Comparison of ENCODE assay signal across 8 mouse cellular contexts in genomic region chr12:17271272-17271671, GRCm38 (mm10). TPM values are rescaled to one million over a fixed set of nuclear protein-coding genes. Genes with fewer than 3 reads are reported as not detected.
DNase-seq lines count a peak whose midpoint lies in the region; ATAC-seq and TF ChIP-seq lines count a peak whose summit lies in the region.
"Had no signal": no experiment of that assay in that cellular context is flagged by ENCODE, and none has a peak within 500 bp of the region (broad histone marks: within the 10 kb centered on the region; RNA-seq: fewer than 3 reads in every experiment).

No protein-coding gene starts in this region.

- no peak overlapping the region for H3K9ac ChIP-seq in hindbrain, postnatal 0 days (replicated peaks; ENCODE audit: low read length)
- H3K9ac ChIP-seq in hindbrain, embryonic 12.5 days = no peak overlapping the region
- no peak overlapping the region for H3K9ac ChIP-seq in kidney, postnatal 0 days (ENCODE audit: low read depth, low read length)
- H3K9ac ChIP-seq: stomach, embryonic 15.5 days had no signal

- no peak overlapping the region for H3K4me3 ChIP-seq in hindbrain, postnatal 0 days (ENCODE audit: low read length)
- H3K4me3 ChIP-seq in hindbrain, embryonic 12.5 days = no peak overlapping the region
- no peak overlapping the region for H3K4me3 ChIP-seq in kidney, postnatal 0 days (replicated peaks; ENCODE audit: low read depth, low read length)
- H3K4me3 ChIP-seq: stomach, embryonic 15.5 days had no signal

- CTCF ChIA-PET in Patski (lab: Charles Lee) = interaction anchor here (1.6 kb wide), 1 partner anchor 11 kb away, joined by 3 read pairs; no protein-coding TSS in a partner anchor

- ATAC-seq in hindbrain, postnatal 0 days = no peak
- no peak for ATAC-seq in hindbrain, embryonic 12.5 days (ENCODE audit: low FRiP score)
- no peak for ATAC-seq in Patski
- no peak for ATAC-seq in kidney, postnatal 0 days (replicated peaks; ENCODE audit: low FRiP score, low read depth)

- no peak overlapping the region for H3K4me2 ChIP-seq in hindbrain, postnatal 0 days (ENCODE audit: low read depth, low read length)
- no peak overlapping the region for H3K4me2 ChIP-seq in hindbrain, embryonic 12.5 days (replicated peaks)
- H3K4me2 ChIP-seq in kidney, postnatal 0 days (ENCODE audit: low read length) = no peak overlapping the region
- H3K4me2 ChIP-seq: stomach, embryonic 15.5 days had no signal

- peaks cover 37% of the 10 kb centered on the region for H3K36me3 ChIP-seq in hindbrain, postnatal 0 days (ENCODE audit: insufficient read depth, low read length)
- H3K36me3 ChIP-seq in hindbrain, embryonic 12.5 days = peaks cover 64% of the 10 kb centered on the region
- peaks cover 41% of the 10 kb centered on the region for H3K36me3 ChIP-seq in kidney, postnatal 0 days (ENCODE audit: insufficient read depth, low read length)

- 71% methylated on average over 1 of the region's 1 CpGs for WGBS in hindbrain, postnatal 0 days
- WGBS in hindbrain, embryonic 12.5 days = 78% methylated on average over 1 of the region's 1 CpGs
- WGBS in kidney, postnatal 0 days = 64% methylated on average over 1 of the region's 1 CpGs

- POLR2A ChIA-PET in Patski (lab: Charles Lee) = no interaction called here

- peak; percentile 64 for TF ChIP-seq CTCF in hindbrain, postnatal 0 days (IDR thresholded peaks at IDR 0.05; ENCODE audit: low read depth)
- peak; percentile 70 for TF ChIP-seq CTCF in Patski (IDR thresholded peaks at IDR 0.05)
- TF ChIP-seq CTCF in kidney, postnatal 0 days (IDR thresholded peaks at IDR 0.05; ENCODE audit: low read depth) = peak; percentile 55

- no peak overlapping the region for H3K27ac ChIP-seq in hindbrain, postnatal 0 days
- no peak overlapping the region for H3K27ac ChIP-seq in hindbrain, embryonic 12.5 days
- H3K27ac ChIP-seq in kidney, postnatal 0 days = no peak overlapping the region
- H3K27ac ChIP-seq: stomach, embryonic 15.5 days had no signal

- peak; percentile 68 for DNase-seq in hindbrain, postnatal 0 days (ENCODE audit: low spot score)
- DNase-seq in CD4-positive, CD25-positive, alpha-beta regulatory T cell, adult 2 months (ENCODE audit: low read depth, low spot score) = peak; percentile 65
- DNase-seq in Patski (ENCODE audit: low read depth, low spot score) = no peak
- DNase-seq in kidney, postnatal 0 days (ENCODE audit: low spot score) = peak; percentile 30
- DNase-seq in spleen, adult 18-20 months = peak; percentile 33 to 61
- DNase-seq in layer of hippocampus, postnatal 14 days (ENCODE audit: low spot score in 2 of 2) = no peak

- H3K9me3 ChIP-seq in hindbrain, postnatal 0 days (ENCODE audit: low read length) = no peaks in the 10 kb centered on the region
- no peaks in the 10 kb centered on the region for H3K9me3 ChIP-seq in hindbrain, embryonic 12.5 days (replicated peaks)
- no peaks in the 10 kb centered on the region for H3K9me3 ChIP-seq in kidney, postnatal 0 days (replicated peaks; ENCODE audit: low read length)
- H3K9me3 ChIP-seq: stomach, embryonic 15.5 days had no signal

- in situ Hi-C loops in Patski (cut with MboI; ENCODE audit: low pct_unique_long_range_greater_than_20kb) = no loop called here

- peaks cover 6% of the 10 kb centered on the region for H3K4me1 ChIP-seq in hindbrain, postnatal 0 days (ENCODE audit: insufficient read depth, low read length)
- H3K4me1 ChIP-seq in hindbrain, embryonic 12.5 days = peaks cover 25% of the 10 kb centered on the region
- H3K4me1 ChIP-seq in kidney, postnatal 0 days (replicated peaks; ENCODE audit: insufficient read depth, low read length) = peaks cover 11% of the 10 kb centered on the region

- H3K27me3 ChIP-seq in hindbrain, postnatal 0 days (ENCODE audit: insufficient read depth, low read length) = no peaks in the 10 kb centered on the region
- no peaks in the 10 kb centered on the region for H3K27me3 ChIP-seq in hindbrain, embryonic 12.5 days
- no peaks in the 10 kb centered on the region for H3K27me3 ChIP-seq in Patski
- no peaks in the 10 kb centered on the region for H3K27me3 ChIP-seq in kidney, postnatal 0 days (ENCODE audit: insufficient read depth, low read length)
- H3K27me3 ChIP-seq: stomach, embryonic 15.5 days had no signal

RNA-seq across cellular contexts. Expression of gene Pdia6, which starts 4.9 kb away (rescaled TPM):
- 76.3 and 99.2 TPM in 2 replicates for total RNA-seq in hindbrain, postnatal 0 days (2014; rRNA removed)
- 194 and 201 TPM in 2 replicates for polyA plus RNA-seq in hindbrain, postnatal 0 days (2015; fragmentation: Nextera tagmentation; extraction: Ambion mirVana)
- 506 and 515 TPM in 2 replicates for polyA plus RNA-seq in hindbrain, embryonic 12.5 days (2016; fragmentation: Nextera tagmentation; extraction: Ambion mirVana)
- polyA plus RNA-seq in Patski (2021) = 402 TPM
- polyA plus RNA-seq in kidney, postnatal 0 days (2015; fragmentation: Nextera tagmentation; extraction: Ambion mirVana) = 418 and 467 TPM in 2 replicates
- 100 to 1,000 TPM; 119 to 148 TPM for total RNA-seq in layer of hippocampus, postnatal 14 days (2021)

RNA-seq across cellular contexts. Expression of gene Atp6v1c2, which starts 57.9 kb away (rescaled TPM):
- 0.52 TPM in 1 of 2 replicates, not detected in the other for total RNA-seq in hindbrain, postnatal 0 days (2014; rRNA removed)
- polyA plus RNA-seq in hindbrain, postnatal 0 days (2015; fragmentation: Nextera tagmentation; extraction: Ambion mirVana) = 0.86 and 1.1 TPM in 2 replicates
- 0.60 and 0.85 TPM in 2 replicates for polyA plus RNA-seq in hindbrain, embryonic 12.5 days (2016; fragmentation: Nextera tagmentation; extraction: Ambion mirVana)
- polyA plus RNA-seq in Patski (2021) = not detected
- polyA plus RNA-seq in kidney, postnatal 0 days (2015; fragmentation: Nextera tagmentation; extraction: Ambion mirVana) = 19.2 and 19.9 TPM in 2 replicates
- total RNA-seq in layer of hippocampus, postnatal 14 days (2021) = 1 to 10 TPM; 3.1 to 3.4 TPM

Comparison
In these comparisons a context has a peak if more than half of its experiments do, and no peak if none do; other contexts are left out.
1. DNase-seq: peak in hindbrain, postnatal 0 days (single experiment), CD4-positive, CD25-positive, alpha-beta regulatory T cell, adult 2 months (single experiment), kidney, postnatal 0 days (single experiment) and spleen, adult 18-20 months (2 of 2); none in Patski (single experiment) and layer of hippocampus, postnatal 14 days (0 of 2).
2. Peak in every context shown above with its lines, with median percentiles within 50 percentile points of each other: CTCF ChIP-seq.